Mouse (Mus musculus) Patski (cell line): ENCODE results near the gene Hrh2. TPM values are rescaled to one million over a fixed set of nuclear protein-coding genes. Genes with fewer than 3 reads are reported as not detected.

Source experiments
- ATAC-seq: fragments of 100-300 bp; one replicate; pipeline ENCODE4 v1.8.0; 2021
- CTCF ChIA-PET: fragments of 350-600 bp; sonication (Branson Sonifier 250); formaldehyde crosslinking; loops from one replicate; lab custom pipeline; 2022; ENCODE audit warnings: inconsistent platforms; lab: Charles Lee
- POLR2A ChIA-PET: fragments of 350-600 bp; sonication (Branson Sonifier 250); formaldehyde crosslinking; loops from one replicate; lab custom pipeline; 2022; ENCODE audit warnings: antibody characterized with exemption, inconsistent platforms; lab: Charles Lee
- DNase-seq: peaks from one replicate; pipeline ENCODE4 v3.0.0-alpha.2; 2011; ENCODE audit warnings: low read depth, low spot score
- H3K27me3 ChIP-seq: fragments of 371-371 bp; one replicate; pipeline ENCODE4 v1.5.1; 2021
- CTCF ChIP-seq: fragments of 100-300 bp; IDR thresholded peaks from one replicate; pipeline ENCODE4 v1.5.1; 2021
- in situ Hi-C: fragments of 300-500 bp; cut with MboI; formaldehyde crosslinking; loops from 3 replicates; pipeline ENCODE4 v1.11.1; 2018; ENCODE audit warnings: low pct_unique_long_range_greater_than_20kb, mixed read lengths
- polyA plus RNA-seq: library from polyadenylated mRNA; unstranded; gene quantifications from one replicate; pipeline ENCODE4 v1.2.3, GENCODE M21; 2021

Hrh2 gene
- polyA plus RNA-seq, 1 experiment from 2014 or later: not detected

- ATAC-seq: no peak
- H3K27me3 ChIP-seq: peaks cover 12% of the 10 kb centered on the region
- TF ChIP-seq CTCF: no peak
- no peak for DNase-seq
- in situ Hi-C loops: no loop called here
- ChIA-PET CTCF (interaction anchor here (0.6 kb wide), 1 partner anchor 207 kb away, joined by 3 read pairs; no protein-coding TSS in a partner anchor), POLR2A (no interaction called here)
Measured at GRCm38 (mm10) chr13:54163363-54163762, 28.6 kb upstream of the Hrh2 start.

GRCm38 (mm10) chr13:54164462-54164861 is 27.5 kb upstream of the Hrh2 start:
- ChIA-PET CTCF (interaction anchor here (1.9 kb wide), 1 partner anchor 11 kb away, joined by 7 read pairs; no protein-coding TSS in a partner anchor), POLR2A (no interaction called here)
- H3K27me3 ChIP-seq: peaks cover 12% of the 10 kb centered on the region
- DNase-seq (no peak), ATAC-seq (no peak)
- in situ Hi-C loops: no loop called here
- TF ChIP-seq CTCF: no peak

- POLR2A ChIA-PET: no interaction called here
- TF ChIP-seq CTCF: no peak
- in situ Hi-C loops: no loop called here
Measured at GRCm38 (mm10) chr13:54165066-54165465, 26.9 kb upstream of the Hrh2 start.

DNA sequence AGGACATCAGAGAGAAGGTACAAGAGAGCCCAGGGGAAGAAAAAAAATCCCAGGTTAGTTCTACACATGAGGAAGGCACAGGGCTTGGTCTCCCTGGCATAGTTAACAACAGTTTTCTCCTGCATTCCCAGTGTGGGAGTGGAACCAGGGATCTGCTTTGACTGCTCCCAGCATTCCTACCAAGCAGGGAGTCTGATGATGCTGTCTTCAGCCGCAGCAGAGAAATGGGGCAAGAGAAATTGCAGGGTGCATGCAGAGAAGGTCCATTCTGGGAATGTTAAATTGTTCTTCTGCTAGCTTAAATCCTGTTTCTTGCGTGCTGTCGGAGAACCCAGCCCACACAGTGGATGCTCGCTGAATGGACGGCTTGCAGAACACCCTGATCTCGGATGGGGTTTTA is 26.2 kb upstream of the Hrh2 start:
- peaks cover 12% of the 10 kb centered on the region for H3K27me3 ChIP-seq
- no peak for TF ChIP-seq CTCF
- no peak for DNase-seq
- CTCF ChIA-PET: interaction anchor here (1.1 to 1.9 kb wide), 2 partner anchors 10 to 343 kb away, joined by 3 to 7 read pairs; no protein-coding TSS in a partner anchor
- no peak for ATAC-seq
- POLR2A ChIA-PET: no interaction called here
- in situ Hi-C loops: no loop called here

More at GRCm38 (mm10) chr13:54165066-54165465, 26.9 kb upstream of the Hrh2 start:
- ATAC-seq (no peak), DNase-seq (no peak)
- CTCF ChIA-PET: interaction anchor here (1.1 to 1.9 kb wide), 2 partner anchors 10 to 344 kb away, joined by 3 to 7 read pairs; no protein-coding TSS in a partner anchor
- H3K27me3 ChIP-seq: peaks cover 12% of the 10 kb centered on the region

DNA sequence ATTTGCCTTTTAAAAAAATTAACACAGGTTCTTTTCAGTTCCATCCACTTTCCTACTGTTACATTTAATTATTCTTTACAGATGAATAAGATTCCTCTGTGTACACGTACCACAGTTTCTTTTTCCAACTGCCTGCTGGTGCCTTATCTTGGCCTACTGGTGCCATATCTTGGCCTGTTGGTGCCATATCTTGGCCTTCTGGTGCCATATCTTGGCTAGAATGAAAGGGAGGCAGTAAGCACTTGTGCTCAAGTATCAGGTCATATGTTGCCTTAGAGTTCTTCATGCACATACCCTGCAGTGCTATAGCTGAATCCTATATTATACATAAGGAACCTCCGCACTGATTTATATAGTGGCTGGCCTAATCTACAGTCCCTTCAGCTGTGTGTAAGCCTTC is 24.9 kb upstream of the Hrh2 start:
- no peak for ATAC-seq
- no peak for DNase-seq
- CTCF ChIA-PET: interaction anchor here (1.4 kb wide), 1 partner anchor 13 kb away, joined by 3 read pairs; no protein-coding TSS in a partner anchor
- POLR2A ChIA-PET: no interaction called here
- no peak for TF ChIP-seq CTCF
- in situ Hi-C loops: no loop called here
- H3K27me3 ChIP-seq: peaks cover 9% of the 10 kb centered on the region

GRCm38 (mm10) chr13:54168675-54169074 is 23.3 kb upstream of the Hrh2 start:
- CTCF ChIA-PET: no interaction called here
- POLR2A ChIA-PET: no interaction called here
- no peak for TF ChIP-seq CTCF
- ATAC-seq: no peak
- peaks cover 9% of the 10 kb centered on the region for H3K27me3 ChIP-seq
- no peak for DNase-seq
- in situ Hi-C loops: no loop called here

- ChIA-PET POLR2A (no interaction called here), CTCF (interaction anchor here (0.9 kb wide), 1 partner anchor 56 kb away, joined by 3 read pairs; no protein-coding TSS in a partner anchor)
- in situ Hi-C loops: no loop called here
Measured at GRCm38 (mm10) chr13:54170288-54170687, 21.6 kb upstream of the Hrh2 start.

GRCm38 (mm10) chr13:54171346-54171745 is 20.6 kb upstream of the Hrh2 start:
- in situ Hi-C loops: no loop called here
- DNase-seq: no peak
- ChIA-PET POLR2A (no interaction called here), CTCF (no interaction called here)
- TF ChIP-seq CTCF: no peak
- no peak for ATAC-seq
- peaks cover 9% of the 10 kb centered on the region for H3K27me3 ChIP-seq

More at GRCm38 (mm10) chr13:54170288-54170687, 21.6 kb upstream of the Hrh2 start:
- ATAC-seq: no peak
- TF ChIP-seq CTCF: no peak
- H3K27me3 ChIP-seq: peaks cover 9% of the 10 kb centered on the region
- DNase-seq: no peak

DNA sequence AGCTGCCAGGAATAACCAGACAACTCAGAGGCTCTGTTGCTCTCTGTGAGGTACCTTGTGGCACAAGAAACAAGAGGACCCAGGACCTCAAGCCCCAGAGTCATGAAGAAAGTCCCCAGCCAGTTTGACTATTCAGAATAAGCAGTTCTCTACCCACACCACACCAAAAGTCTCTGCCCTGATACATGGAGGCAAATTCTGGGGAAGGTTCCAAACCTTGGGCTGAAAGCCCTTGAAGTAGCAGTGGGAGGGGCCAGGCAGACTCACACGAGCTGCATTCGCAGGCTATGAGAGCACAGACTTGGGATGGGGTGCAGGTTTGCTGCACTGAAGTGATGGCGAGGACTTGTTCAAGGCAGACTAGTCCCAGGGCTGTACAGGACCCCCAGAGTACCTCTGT is 20.2 kb upstream of the Hrh2 start:
- ChIA-PET CTCF (interaction anchor here (0.9 kb wide), 1 partner anchor 201 kb away, joined by 3 read pairs; no protein-coding TSS in a partner anchor), POLR2A (no interaction called here)
- no peak for DNase-seq
- no peak for ATAC-seq
- in situ Hi-C loops: no loop called here
- peaks cover 9% of the 10 kb centered on the region for H3K27me3 ChIP-seq
- TF ChIP-seq CTCF: no peak

- no peaks in the 10 kb centered on the region for H3K27me3 ChIP-seq
- in situ Hi-C loops: no loop called here
- no peak for ATAC-seq
- no peak for TF ChIP-seq CTCF
- ChIA-PET CTCF (interaction anchor here (1.2 to 2.8 kb wide), 2 partner anchors 9 to 54 kb away, joined by 3 to 7 read pairs; no protein-coding TSS in a partner anchor), POLR2A (no interaction called here)
- no peak for DNase-seq
Measured at GRCm38 (mm10) chr13:54173941-54174340, 18.0 kb upstream of the Hrh2 start.

DNA sequence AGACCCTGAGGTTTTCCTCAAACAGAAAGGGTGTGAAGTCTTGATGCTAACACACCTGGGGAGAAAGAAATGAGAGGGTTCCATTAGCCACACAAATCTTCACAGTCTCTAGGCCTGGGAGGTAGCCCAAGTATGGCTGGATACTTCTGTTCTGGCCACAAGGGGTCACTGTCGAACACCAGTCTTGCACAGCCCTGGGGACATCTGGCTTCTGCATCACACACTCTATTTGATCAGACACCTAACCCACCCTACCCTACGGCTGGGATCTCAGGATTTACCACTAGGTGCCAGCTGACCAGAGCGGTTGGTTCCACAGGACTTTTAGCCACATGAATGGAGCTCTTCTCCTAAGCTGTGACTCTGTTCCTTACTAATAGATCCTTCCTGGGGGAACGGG is 17.2 kb upstream of the Hrh2 start:
- in situ Hi-C loops: no loop called here
- ChIA-PET CTCF (interaction anchor here (1.2 to 2.8 kb wide), 2 partner anchors 10 to 53 kb away, joined by 3 to 7 read pairs; no protein-coding TSS in a partner anchor), POLR2A (no interaction called here)
- H3K27me3 ChIP-seq: no peaks in the 10 kb centered on the region
- no peak for TF ChIP-seq CTCF
- DNase-seq (no peak), ATAC-seq (no peak)
